Mouse (Mus musculus) spleen, postnatal 14 days (tissue): Measurements from ENCODE around the gene Polr1d.

ENCODE experiments used
- DNase-seq, 2 experiments: peaks; one replicate each; pipeline ENCODE4 v3.0.0; 2021 to 2022; ENCODE audit warnings: low spot score in 2 of 2

The Polr1d gene

GRCm38 (mm10) chr5:147135994-147136393 is 59.1 kb downstream of the Polr1d start:
- DNase-seq, result no peak

GRCm38 (mm10) chr5:147147340-147147739 is 70.5 kb downstream of the Polr1d start:
- DNase-seq, result no peak

- DNase-seq, result no peak
Observed at GRCm38 (mm10) chr5:147154806-147155371, 78.0 kb downstream of the Polr1d start.

- DNase-seq, result no peak
Observed at GRCm38 (mm10) chr5:147155449-147156133, 78.7 kb downstream of the Polr1d start.

GRCm38 (mm10) chr5:147156376-147156775 is 79.5 kb downstream of the Polr1d start:
- no peak for DNase-seq

- no peak for DNase-seq
Observed at GRCm38 (mm10) chr5:147157441-147157840, 80.6 kb downstream of the Polr1d start.

GRCm38 (mm10) chr5:147159320-147159719 is 82.5 kb downstream of the Polr1d start:
- DNase-seq, result no peak

- no peak for DNase-seq
Observed at GRCm38 (mm10) chr5:147159792-147160191, 82.9 kb downstream of the Polr1d start.
